Mouse (Mus musculus) stomach, embryonic 15.5 days (tissue): ENCODE data around the gene Adora3. TPM values are rescaled to one million over a fixed set of nuclear protein-coding genes. Genes with fewer than 3 reads are reported as not detected.

Source experiments
- ATAC-seq: fragments of 200-750 bp; cut with Nextera tagmentation; 2 replicates; pipeline ENCODE4 v1.8.0; 2017; ENCODE audit warnings: low read depth, moderate number of reproducible peaks, moderate TSS enrichment; ENCODE audit not compliant: insufficient read depth, low FRiP score
- H3K27ac ChIP-seq: fragments of 300-500 bp; sonication (generic); 2 replicates; pipeline ENCODE4 v1.5.1; 2015; ENCODE audit warnings: mild to moderate bottlenecking, inconsistent platforms
- H3K27me3 ChIP-seq: fragments of 300-500 bp; sonication (generic); replicated peaks from 2 replicates; pipeline ENCODE4 v1.6.1; 2015; ENCODE audit warnings: inconsistent platforms
- H3K36me3 ChIP-seq: fragments of 300-500 bp; sonication (generic); 2 replicates; pipeline ENCODE4 v1.6.1; 2015; ENCODE audit warnings: inconsistent platforms
- H3K4me1 ChIP-seq: fragments of 300-500 bp; sonication (generic); 2 replicates; pipeline ENCODE4 v1.6.1; 2015; ENCODE audit warnings: inconsistent platforms
- H3K4me2 ChIP-seq: fragments of 300-500 bp; sonication (generic); 2 replicates; pipeline ENCODE4 v1.6.1; 2015; ENCODE audit warnings: mild to moderate bottlenecking, inconsistent platforms
- H3K4me3 ChIP-seq: fragments of 300-500 bp; sonication (generic); replicated peaks from 2 replicates; pipeline ENCODE4 v1.5.1; 2015; ENCODE audit warnings: inconsistent platforms
- H3K9ac ChIP-seq: fragments of 300-500 bp; sonication (generic); 2 replicates; pipeline ENCODE4 v1.6.1; 2015; ENCODE audit warnings: inconsistent platforms
- H3K9me3 ChIP-seq: fragments of 300-500 bp; sonication (generic); 2 replicates; pipeline ENCODE4 v1.6.1; 2016; ENCODE audit warnings: inconsistent platforms
- WGBS: fragments of 180-500 bp; shearing (Covaris S2); methylation state at CpG from one replicate; pipeline ENCODE4 v1.1.7; 2015; 5-methylcytosine and 5-hydroxymethylcytosine counted together
- polyA plus RNA-seq: library from polyadenylated mRNA; unstranded; fragments of >200 nt; fragmentation: Nextera tagmentation; extraction: Ambion mirVana; gene quantifications from 2 replicates; pipeline ENCODE4 v1.2.1, GENCODE M21; 2015

Gene Adora3
- polyA plus RNA-seq, 1 experiment from 2014 or later, result 0.82 TPM

DNA sequence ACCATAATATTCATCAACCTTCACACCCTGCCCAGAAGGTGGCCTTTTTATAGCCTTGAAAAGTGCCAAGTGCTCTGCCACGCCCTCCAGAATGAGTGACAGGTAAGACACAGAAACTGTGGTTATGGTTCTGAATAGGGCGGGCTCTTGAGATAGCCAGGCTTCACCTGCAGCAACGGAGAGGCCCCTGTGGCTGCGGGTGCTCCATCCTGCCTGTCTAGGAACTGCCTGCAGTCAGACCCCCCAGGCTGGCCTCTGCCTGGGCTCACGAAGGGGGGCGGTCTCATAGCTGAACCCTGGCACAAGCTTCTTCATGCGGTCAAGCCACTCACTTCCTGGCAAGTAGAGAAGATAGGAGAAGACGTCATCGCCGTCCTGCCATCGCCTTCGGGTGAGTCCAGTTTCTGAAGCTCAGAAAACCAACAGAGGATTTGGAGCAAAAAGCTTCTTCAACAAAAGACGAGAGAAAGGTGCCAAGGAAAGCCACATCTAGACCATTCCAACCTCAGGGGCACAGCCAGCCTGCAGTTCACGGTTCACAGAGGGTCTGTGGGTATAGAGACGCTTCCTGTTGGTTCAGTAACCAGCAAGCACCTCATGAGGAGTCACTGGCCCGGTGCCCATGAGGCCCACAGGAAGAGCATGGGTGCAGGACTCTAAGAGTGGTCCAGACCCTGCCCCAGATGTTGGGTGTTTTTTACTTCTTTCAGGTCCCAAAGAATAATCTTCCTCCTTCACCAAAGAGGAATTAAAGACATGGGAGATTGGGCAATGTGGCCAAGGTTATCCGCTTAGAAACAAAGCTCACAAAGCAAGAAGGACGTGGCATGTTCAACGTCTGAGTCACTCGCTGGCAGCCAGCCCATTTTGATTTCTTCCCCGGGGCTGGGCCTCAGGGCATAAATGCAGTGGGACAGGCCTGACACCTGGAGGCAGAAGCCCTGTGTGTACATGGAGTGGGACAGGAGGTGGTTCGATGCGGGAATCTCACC lies 24.2 kb downstream of the Adora3 start:
- Histone ChIP-seq H3K27me3 (no peaks in the 10 kb centered on the region), H3K9me3 (no peaks in the 10 kb centered on the region), H3K4me3 (no peak overlapping the region), H3K4me1 (peaks cover 20% of the 10 kb centered on the region), H3K36me3 (no peaks in the 10 kb centered on the region), H3K9ac (no peak overlapping the region), H3K4me2 (0 out of 2 replicates have a peak overlapping the region, but pooled peaks have one; percentile 17), H3K27ac (peak overlapping the region; percentile 82)
- ATAC-seq, result peak; percentile 79
- 55% methylated on average over 23 of the region's 23 CpGs for WGBS

- Histone ChIP-seq H3K4me3 (no peak overlapping the region), H3K27me3 (no peaks in the 10 kb centered on the region), H3K4me2 (no peak overlapping the region), H3K9me3 (no peaks in the 10 kb centered on the region), H3K27ac (no peak overlapping the region), H3K4me1 (peaks cover 16% of the 10 kb centered on the region), H3K36me3 (no peaks in the 10 kb centered on the region), H3K9ac (no peak overlapping the region)
- WGBS, result 74% methylated on average over 3 of the region's 3 CpGs
- no peak for ATAC-seq
These were observed 26.2 kb downstream of the Adora3 start for GRCm38 (mm10) chr3:105896811-105897210.

- Histone ChIP-seq H3K36me3 (no peaks in the 10 kb centered on the region), H3K9me3 (no peaks in the 10 kb centered on the region), H3K4me1 (peaks cover 16% of the 10 kb centered on the region), H3K9ac (no peak overlapping the region), H3K27ac (no peak overlapping the region), H3K4me2 (no peak overlapping the region), H3K27me3 (no peaks in the 10 kb centered on the region), H3K4me3 (no peak overlapping the region)
- 62% methylated on average over 2 of the region's 2 CpGs for WGBS
- ATAC-seq, result no peak
These were observed 27.7 kb downstream of the Adora3 start for GRCm38 (mm10) chr3:105898325-105898724.

DNA sequence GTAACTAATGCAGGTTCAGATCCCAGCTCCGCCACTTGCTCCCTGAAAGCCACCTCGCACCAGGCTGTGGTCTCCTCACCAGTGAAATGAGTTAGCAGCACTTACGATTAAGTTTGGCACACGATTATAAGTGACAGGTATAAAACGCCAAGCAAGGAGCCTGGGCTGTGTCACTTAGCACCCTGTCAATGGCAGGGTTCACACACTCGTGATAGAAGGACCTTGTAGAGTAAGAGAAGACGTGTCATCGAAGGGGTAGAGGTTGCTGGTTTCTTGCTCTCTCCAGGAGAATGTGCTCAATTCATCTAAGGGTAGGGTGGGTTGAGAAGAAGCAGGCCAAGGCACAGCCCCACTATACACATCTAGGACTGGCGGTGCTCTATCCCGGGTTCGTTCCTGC lies 28.2 kb downstream of the Adora3 start:
- Histone ChIP-seq H3K4me1 (peaks cover 14% of the 10 kb centered on the region), H3K36me3 (no peaks in the 10 kb centered on the region), H3K9ac (no peak overlapping the region), H3K27ac (no peak overlapping the region), H3K4me2 (no peak overlapping the region), H3K4me3 (no peak overlapping the region), H3K9me3 (no peaks in the 10 kb centered on the region), H3K27me3 (no peaks in the 10 kb centered on the region)
- no peak for ATAC-seq
- 85% methylated on average over 11 of the region's 11 CpGs for WGBS

GRCm38 (mm10) chr3:105899394-105900147 lies 28.9 kb downstream of the Adora3 start:
- no peaks in the 10 kb centered on the region for H3K9me3 ChIP-seq
- H3K9ac ChIP-seq, result no peak overlapping the region
- no peak overlapping the region for H3K4me2 ChIP-seq
- no peaks in the 10 kb centered on the region for H3K36me3 ChIP-seq
- ATAC-seq, result peak; percentile 18; the same call in 1 of the 2 replicates
- H3K27me3 ChIP-seq, result no peaks in the 10 kb centered on the region
- H3K4me1 ChIP-seq, result peaks cover 7% of the 10 kb centered on the region
- 39% methylated on average over 8 of the region's 8 CpGs for WGBS
- no peak overlapping the region for H3K4me3 ChIP-seq
- H3K27ac ChIP-seq, result no peak overlapping the region

- Histone ChIP-seq H3K9me3 (no peaks in the 10 kb centered on the region), H3K4me2 (no peak overlapping the region), H3K36me3 (no peaks in the 10 kb centered on the region), H3K27me3 (no peaks in the 10 kb centered on the region), H3K4me1 (0 out of 2 replicates have a peak, but pooled peaks cover under 1% of the 10 kb centered on the region), H3K9ac (no peak overlapping the region), H3K4me3 (no peak overlapping the region), H3K27ac (no peak overlapping the region)
- 70% methylated on average over 6 of the region's 6 CpGs for WGBS
- no peak for ATAC-seq
These were observed 29.6 kb downstream of the Adora3 start for GRCm38 (mm10) chr3:105900266-105900665.

GRCm38 (mm10) chr3:105900716-105901115 lies 30.1 kb downstream of the Adora3 start:
- Histone ChIP-seq H3K27ac (no peak overlapping the region), H3K36me3 (no peaks in the 10 kb centered on the region), H3K9me3 (no peaks in the 10 kb centered on the region), H3K4me2 (no peak overlapping the region), H3K4me1 (no peaks in the 10 kb centered on the region), H3K27me3 (no peaks in the 10 kb centered on the region), H3K9ac (no peak overlapping the region), H3K4me3 (no peak overlapping the region)
- 88% methylated on average over 3 of the region's 3 CpGs for WGBS
- no peak for ATAC-seq

- no peak overlapping the region for H3K27ac ChIP-seq
- H3K36me3 ChIP-seq, result no peaks in the 10 kb centered on the region
- no peaks in the 10 kb centered on the region for H3K4me1 ChIP-seq
- no peak overlapping the region for H3K4me2 ChIP-seq
- no peak overlapping the region for H3K4me3 ChIP-seq
- H3K27me3 ChIP-seq, result no peaks in the 10 kb centered on the region
- no peak overlapping the region for H3K9ac ChIP-seq
- no peak for ATAC-seq
- WGBS, result 67% methylated on average over 4 of the region's 4 CpGs
- H3K9me3 ChIP-seq, result no peaks in the 10 kb centered on the region
These were observed 30.8 kb downstream of the Adora3 start for GRCm38 (mm10) chr3:105901468-105901867.

- 54% methylated on average over 4 of the region's 4 CpGs for WGBS
- Histone ChIP-seq H3K9me3 (no peaks in the 10 kb centered on the region), H3K9ac (no peak overlapping the region), H3K27ac (no peak overlapping the region), H3K4me1 (no peaks in the 10 kb centered on the region), H3K27me3 (no peaks in the 10 kb centered on the region), H3K4me2 (no peak overlapping the region), H3K4me3 (no peak overlapping the region), H3K36me3 (no peaks in the 10 kb centered on the region)
- ATAC-seq, result no peak
These were observed 33.6 kb downstream of the Adora3 start for GRCm38 (mm10) chr3:105904213-105904612.

- ATAC-seq, result no peak
- H3K27me3 ChIP-seq, result no peaks in the 10 kb centered on the region
- WGBS, result 90% methylated on average over 9 of the region's 9 CpGs
- H3K9me3 ChIP-seq, result no peaks in the 10 kb centered on the region
- no peaks in the 10 kb centered on the region for H3K36me3 ChIP-seq
- no peak overlapping the region for H3K4me3 ChIP-seq
- H3K9ac ChIP-seq, result no peak overlapping the region
- H3K27ac ChIP-seq, result no peak overlapping the region
- no peak overlapping the region for H3K4me2 ChIP-seq
- H3K4me1 ChIP-seq, result no peaks in the 10 kb centered on the region
These were observed 34.1 kb downstream of the Adora3 start for GRCm38 (mm10) chr3:105904721-105905120.

- no peak overlapping the region for H3K27ac ChIP-seq
- H3K9ac ChIP-seq, result no peak overlapping the region
- no peaks in the 10 kb centered on the region for H3K36me3 ChIP-seq
- 37% methylated on average over 9 of the region's 9 CpGs for WGBS
- H3K4me1 ChIP-seq, result no peaks in the 10 kb centered on the region
- no peak overlapping the region for H3K4me3 ChIP-seq
- ATAC-seq, result no peak
- H3K27me3 ChIP-seq, result no peaks in the 10 kb centered on the region
- no peaks in the 10 kb centered on the region for H3K9me3 ChIP-seq
- no peak overlapping the region for H3K4me2 ChIP-seq
These were observed 37.4 kb downstream of the Adora3 start for GRCm38 (mm10) chr3:105907956-105908655.
